Mouse (Mus musculus) MEL (cell line): Measurements from ENCODE around the gene Tmem234.

Source experiments
- BHLHE40 ChIP-seq: IDR thresholded peaks from 2 replicates; pipeline ENCODE4 v1.6.1; 2012; ENCODE audit warnings: low read depth, mild to moderate bottlenecking, inconsistent platforms, low read length, improper control_type of control experiment, borderline replicate concordance
- CHD2 ChIP-seq: IDR thresholded peaks from 2 replicates; pipeline ENCODE4 v1.6.1; 2011; ENCODE audit warnings: low read length, improper control_type of control experiment
- CTCF ChIP-seq, 3 experiments: IDR thresholded peaks in 2 of 3; conservative IDR thresholded peaks in 1 of 3; 2 replicates each; pipeline ENCODE4 v1.5.1; 2011 to 2012; ENCODE audit warnings: low read length in 3 of 3, low read depth in 2 of 3, mild to moderate bottlenecking in 2 of 3, improper control_type of control experiment in 1 of 3, inconsistent platforms in 1 of 3, mixed read lengths in 1 of 3, moderate library complexity in 1 of 3; ENCODE audit not compliant: control insufficient read depth in 1 of 3, insufficient read depth in 1 of 3, poor library complexity in 1 of 3, severe bottlenecking in 1 of 3
- ELF1 ChIP-seq: IDR thresholded peaks from 2 replicates; pipeline ENCODE4 v1.6.1; 2014; ENCODE audit warnings: low read depth, mild to moderate bottlenecking, inconsistent platforms, low read length, improper control_type of control experiment, moderate library complexity
- ETS1 ChIP-seq: IDR thresholded peaks from 2 replicates; pipeline ENCODE4 v1.6.1; 2012; ENCODE audit warnings: low read depth, mild to moderate bottlenecking, inconsistent platforms, low read length, improper control_type of control experiment, moderate library complexity
- GABPA ChIP-seq: IDR thresholded peaks from 2 replicates; pipeline ENCODE4 v1.6.1; 2012; ENCODE audit warnings: low read depth, mild to moderate bottlenecking, inconsistent platforms, low read length, improper control_type of control experiment, moderate library complexity
- KAT2A ChIP-seq: conservative IDR thresholded peaks from 2 replicates; pipeline ENCODE4 v1.6.1; 2012; ENCODE audit warnings: low read depth, low read length, improper control_type of control experiment, inconsistent platforms
- MAZ ChIP-seq: IDR thresholded peaks from 2 replicates; pipeline ENCODE4 v1.6.1; 2012; ENCODE audit warnings: low read depth, mild to moderate bottlenecking, inconsistent platforms, low read length, improper control_type of control experiment
- MXI1 ChIP-seq: IDR thresholded peaks from 2 replicates; pipeline ENCODE4 v1.6.1; 2011; ENCODE audit warnings: mild to moderate bottlenecking, low read depth, low read length, improper control_type of control experiment
- POLR2A ChIP-seq, 2 experiments: IDR thresholded peaks; 2 replicates each; pipeline ENCODE4 v1.6.1; 2011 to 2012; ENCODE audit warnings: low read length in 2 of 2, mild to moderate bottlenecking in 2 of 2, control low read depth in 1 of 2, improper control_type of control experiment in 1 of 2, low read depth in 1 of 2, moderate library complexity in 1 of 2; ENCODE audit not compliant: control insufficient read depth in 1 of 2, insufficient read depth in 1 of 2, poor library complexity in 1 of 2
- POLR2AphosphoS2 ChIP-seq: IDR thresholded peaks from 2 replicates; pipeline ENCODE4 v1.6.1; 2011; ENCODE audit warnings: low read length, improper control_type of control experiment
- USF2 ChIP-seq, 2 experiments: IDR thresholded peaks; 2 replicates each; pipeline ENCODE4 v1.6.1; 2011 to 2012; ENCODE audit warnings: improper control_type of control experiment in 2 of 2, low read length in 2 of 2, borderline replicate concordance in 1 of 2, inconsistent platforms in 1 of 2, low read depth in 1 of 2, mild to moderate bottlenecking in 1 of 2; ENCODE audit not compliant: insufficient read depth in 1 of 2

DNA sequence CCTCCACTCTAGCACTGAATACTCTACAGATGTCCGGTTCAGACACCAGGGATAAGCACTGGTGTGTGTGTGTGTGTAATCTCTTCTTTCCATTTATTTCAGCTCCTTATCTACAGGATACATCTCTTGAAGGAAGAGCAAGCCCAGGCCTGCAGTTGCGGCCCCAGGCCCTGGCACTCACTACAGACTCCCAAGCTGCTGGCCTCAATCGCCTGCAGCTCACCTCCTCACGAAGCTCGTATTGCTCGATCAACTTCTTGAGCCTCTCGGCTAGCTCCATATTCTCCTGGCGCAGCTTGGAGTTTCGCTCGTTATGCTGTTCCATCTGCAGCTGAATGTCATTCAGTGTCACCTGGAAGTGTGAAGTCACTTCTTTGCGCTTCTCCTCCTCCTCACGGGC, 31.4 kb downstream of the Tmem234 start:
- no peak for TF ChIP-seq USF2 (IDR thresholded peaks at IDR 0.05; ENCODE audit: borderline replicate concordance in 1 of 2, insufficient read depth in 1 of 2, low read depth in 1 of 2, low read length in 2 of 2)
- TF ChIP-seq POLR2A (IDR thresholded peaks at IDR 0.05; ENCODE audit: control insufficient read depth in 1 of 2, insufficient read depth in 1 of 2, low read depth in 1 of 2, low read length in 2 of 2, poor library complexity in 1 of 2), result no peak
- no peak for TF ChIP-seq MAZ
- no peak for TF ChIP-seq POLR2AphosphoS2
- no peak for TF ChIP-seq BHLHE40
- TF ChIP-seq CHD2, result no peak
- TF ChIP-seq CTCF (IDR thresholded peaks at IDR 0.05 in 2 of 3, conservative IDR thresholded peaks at IDR 0.05 in 1 of 3; ENCODE audit: control insufficient read depth in 1 of 3, insufficient read depth in 1 of 3, low read depth in 2 of 3, low read length in 3 of 3, poor library complexity in 1 of 3, severe bottlenecking in 1 of 3), result no peak
- TF ChIP-seq GABPA, result no peak
- TF ChIP-seq MXI1, result no peak
- no peak for TF ChIP-seq ELF1
- no peak for TF ChIP-seq ETS1
- no peak for TF ChIP-seq KAT2A
